Mouse (Mus musculus) WW6 (cell line): ENCODE data around the gene Kdelc2.
A peak's percentile ranks its signal among the peaks of the same experiment; 100 is the strongest.

Experiments
- DNase-seq: peaks from one replicate; pipeline ENCODE4 v3.0.0-alpha.2; 2013; ENCODE audit warnings: low read depth, low spot score

The Kdelc2 gene

DNA sequence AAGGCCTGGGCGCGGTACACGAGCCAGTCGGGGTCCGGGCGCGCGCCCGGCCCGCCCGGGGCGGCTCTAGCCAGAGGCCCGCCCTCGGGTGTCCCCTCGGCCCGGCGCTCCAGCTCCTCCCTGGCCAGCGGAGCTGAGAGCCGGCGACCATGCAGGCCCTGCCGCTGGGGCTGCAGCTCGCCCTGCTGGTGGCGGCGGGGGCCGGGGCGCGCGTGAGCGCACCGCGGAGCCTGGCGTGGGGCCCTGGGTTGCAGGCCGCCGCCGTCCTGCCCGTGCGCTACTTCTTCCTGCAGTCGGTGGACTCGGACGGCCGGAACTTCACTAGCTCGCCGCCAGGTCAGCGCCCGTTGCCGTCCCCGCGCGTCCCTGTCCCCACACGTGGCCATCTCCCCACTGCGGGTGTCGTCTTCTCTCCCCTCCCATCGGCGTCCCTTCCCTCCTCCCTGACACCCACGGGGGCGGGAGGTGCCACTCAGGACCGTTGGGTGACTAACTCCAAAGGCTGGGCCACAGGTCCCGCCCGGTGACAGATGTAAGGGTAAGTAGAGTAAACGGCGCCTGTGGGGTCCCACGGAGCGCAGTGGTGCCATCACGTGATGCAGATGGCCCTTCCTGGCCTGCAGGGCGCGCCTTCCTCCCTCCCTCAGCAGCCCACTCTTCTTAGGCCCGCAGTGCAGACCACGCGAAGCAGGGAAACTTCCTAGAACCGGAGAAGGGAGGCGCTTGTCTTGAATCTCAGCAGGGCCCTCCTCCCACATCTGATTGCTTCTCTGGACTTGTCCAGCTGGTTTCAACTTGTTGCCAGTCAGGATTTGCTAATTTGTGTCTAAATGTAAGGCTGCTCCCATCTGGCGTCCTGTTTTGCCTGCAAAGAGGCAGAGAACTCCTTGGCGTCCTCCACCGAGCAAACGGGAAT lies at the start of gene Kdelc2:
Gene Kdelc2, plus strand, starts transcription at position 75 of the 916 bp plus-strand sequence.
- DNase-seq: peak; percentile 76

DNA sequence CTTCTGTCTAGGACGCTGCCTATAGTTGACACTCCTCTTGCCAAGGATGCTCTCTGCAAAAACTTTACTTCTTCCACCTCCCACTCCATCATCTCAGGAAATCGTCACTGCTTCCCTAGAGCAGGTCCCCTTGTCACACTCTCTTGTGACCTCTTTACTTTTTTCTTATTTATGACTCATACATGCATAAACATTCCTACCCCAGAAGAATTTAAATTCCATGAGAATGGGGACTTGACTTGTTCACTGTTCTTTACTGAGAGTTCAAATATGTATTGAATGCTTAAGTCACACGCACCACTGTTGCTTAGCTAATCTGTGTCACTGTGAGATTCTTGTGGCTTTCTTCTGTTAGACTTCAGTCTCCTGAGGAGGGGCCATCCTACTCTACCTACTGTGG lies 48.7 kb upstream of the Kdelc2 start:
- DNase-seq: no peak

DNA sequence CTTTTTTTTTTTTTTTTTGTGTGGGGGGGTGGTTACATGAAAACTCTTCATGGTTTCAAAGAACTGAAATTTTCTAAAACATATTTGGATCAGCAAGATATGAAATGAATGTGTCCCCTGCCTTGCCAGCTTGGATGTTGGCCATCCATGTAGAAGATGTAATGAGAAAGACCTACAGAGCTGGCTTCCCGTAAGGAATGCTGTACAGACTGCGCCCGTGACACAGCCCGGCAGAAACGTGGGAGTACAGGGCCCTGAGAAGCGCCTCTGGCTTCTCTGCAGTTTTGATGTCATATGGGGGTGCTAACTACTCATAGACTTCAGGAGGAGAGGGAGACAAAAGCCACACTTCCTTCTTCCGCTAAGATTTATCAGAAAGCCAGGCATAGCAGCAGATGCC lies 44.2 kb upstream of the Kdelc2 start:
- no peak for DNase-seq

DNA sequence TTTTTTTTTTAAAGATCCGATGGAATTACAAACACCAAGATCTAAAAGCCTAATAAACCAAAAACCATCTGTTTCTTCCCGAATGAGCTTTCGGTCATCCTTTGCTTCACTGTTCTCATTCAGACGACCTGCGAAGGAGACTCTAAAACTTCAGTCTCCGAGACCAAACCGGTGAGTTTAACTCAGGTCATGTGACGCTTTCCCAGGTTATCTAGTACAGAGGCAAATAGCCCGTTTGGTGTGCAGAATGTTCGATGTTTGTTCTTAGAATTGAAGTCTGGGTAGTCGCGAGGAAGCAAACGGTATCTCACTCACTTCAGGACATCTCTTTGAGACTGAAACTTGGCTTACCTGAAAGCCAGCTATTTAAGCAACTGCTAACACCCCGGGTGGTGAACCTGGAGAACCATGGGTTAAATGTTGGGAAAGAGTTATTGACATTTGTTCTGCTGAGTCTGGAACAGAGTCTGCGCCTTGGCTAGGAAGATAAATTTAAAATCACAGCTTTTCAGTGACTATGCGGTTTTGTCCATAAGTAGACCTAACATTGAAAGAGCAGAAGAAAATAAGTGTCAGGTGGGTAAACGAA lies 43.4 kb upstream of the Kdelc2 start:
- DNase-seq: no peak

DNA sequence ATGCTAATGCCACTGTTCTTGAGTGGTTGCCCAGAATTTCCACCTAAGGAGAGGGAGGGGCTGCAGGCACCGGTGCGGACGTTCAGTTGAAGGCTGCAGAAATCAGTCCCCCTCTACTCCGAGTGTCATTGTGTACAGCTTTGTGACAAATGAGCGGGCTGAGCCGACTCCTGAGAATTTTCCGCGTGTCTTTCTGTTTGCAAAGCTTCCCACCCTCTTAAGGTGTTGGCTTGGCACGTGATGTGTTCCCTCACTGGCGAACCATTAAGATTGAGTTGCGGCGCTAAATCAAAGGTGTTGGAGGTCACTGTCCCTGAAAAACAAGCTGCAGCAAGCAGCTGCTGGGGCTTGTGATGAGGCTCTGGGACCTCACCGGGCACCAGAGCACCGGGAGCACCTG lies 42.9 kb upstream of the Kdelc2 start:
- peak; percentile 24 for DNase-seq

DNA sequence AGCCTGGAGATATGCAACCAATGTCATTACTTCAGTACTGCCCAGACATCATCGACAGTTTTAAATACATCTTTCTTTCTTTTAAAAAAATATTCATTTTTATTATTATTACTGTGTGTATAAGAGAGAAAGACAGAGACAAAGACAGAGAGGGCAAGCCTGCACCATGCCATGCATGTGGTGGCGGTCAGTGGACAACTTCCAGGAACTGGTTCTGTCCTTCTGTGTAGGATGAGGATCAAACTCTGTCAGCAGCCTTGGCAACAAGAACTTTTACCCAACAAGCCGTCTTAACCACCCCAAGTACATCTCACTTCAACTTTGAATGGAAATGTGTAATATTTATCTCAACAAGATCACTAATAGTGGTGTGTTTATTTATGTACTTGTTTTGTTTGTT lies 41.8 kb upstream of the Kdelc2 start:
- DNase-seq: no peak

DNA sequence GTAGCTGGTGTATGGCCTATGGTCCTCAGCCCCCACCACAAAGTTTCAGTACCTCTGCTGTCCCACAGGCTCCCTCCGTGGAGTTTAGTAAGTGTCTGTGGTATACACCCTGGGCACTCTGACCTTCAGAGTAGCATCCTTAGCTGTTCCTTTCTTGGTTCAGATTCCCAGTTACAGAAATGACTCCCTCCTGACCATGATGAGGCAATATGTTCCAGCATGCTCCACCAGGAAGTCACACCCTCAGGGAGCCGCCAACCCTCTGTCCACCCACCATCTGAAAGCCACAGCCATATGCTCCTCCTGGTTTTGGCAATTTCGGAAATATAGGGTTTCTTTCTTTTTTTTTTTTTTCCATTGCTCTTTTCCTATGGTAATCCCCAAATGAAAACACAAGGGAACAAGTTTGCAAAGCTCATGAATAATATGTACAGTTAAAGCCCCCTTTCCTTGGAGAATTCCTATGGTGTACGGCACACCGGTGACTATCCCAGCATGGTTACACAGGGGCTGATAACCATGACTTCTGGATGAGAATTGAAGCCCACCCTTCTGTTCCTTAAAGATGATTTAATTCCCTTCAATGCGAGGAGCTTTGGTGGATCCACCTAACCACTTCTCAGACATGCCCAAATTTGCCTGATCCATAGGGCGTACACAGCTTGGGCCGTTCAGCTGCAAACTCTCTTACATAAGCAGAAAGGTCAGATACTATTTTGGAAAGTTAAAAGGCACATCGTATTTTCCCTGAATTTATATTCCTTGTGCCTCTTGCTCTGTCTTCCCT lies 39.0 kb upstream of the Kdelc2 start:
- no peak for DNase-seq

DNA sequence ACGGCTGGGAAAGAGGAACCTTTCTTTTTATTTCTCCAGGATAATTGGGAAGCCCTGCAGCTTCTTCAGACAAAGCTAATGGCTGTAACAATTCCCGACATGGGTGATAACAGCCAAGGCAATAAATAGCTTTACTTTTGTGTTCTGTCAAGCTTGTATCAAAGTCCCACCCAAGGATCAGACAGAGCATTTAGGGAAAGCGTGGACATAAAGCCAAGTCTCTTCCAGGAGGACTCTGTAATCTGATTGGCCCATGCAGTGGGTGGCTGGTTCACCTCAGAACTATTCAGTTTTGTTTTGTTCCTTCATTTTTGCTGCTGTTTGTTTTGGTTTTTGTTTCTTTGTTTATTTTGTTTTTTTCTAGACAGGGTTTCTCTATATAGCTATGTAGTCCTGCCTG lies 38.1 kb upstream of the Kdelc2 start:
- DNase-seq: no peak

DNA sequence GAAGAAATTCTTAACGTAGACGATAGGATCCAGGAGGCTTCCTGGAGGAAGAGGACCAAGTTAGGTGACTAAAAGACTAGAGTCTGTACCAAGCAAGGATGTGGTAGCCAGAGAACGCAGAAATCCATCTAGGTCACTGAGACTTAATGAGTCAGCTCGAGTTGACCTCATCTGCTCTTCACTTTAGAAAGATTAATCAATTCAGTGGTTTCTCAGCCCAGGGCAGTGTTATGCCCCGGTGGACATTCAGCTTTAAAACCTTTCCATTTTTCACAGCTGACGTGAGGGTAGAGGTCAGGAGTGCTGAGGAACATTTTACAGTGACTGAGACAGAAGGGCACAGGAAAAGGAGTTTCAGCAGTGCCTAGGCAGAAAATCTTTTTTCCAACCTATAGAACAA lies 37.4 kb upstream of the Kdelc2 start:
- no peak for DNase-seq

DNA sequence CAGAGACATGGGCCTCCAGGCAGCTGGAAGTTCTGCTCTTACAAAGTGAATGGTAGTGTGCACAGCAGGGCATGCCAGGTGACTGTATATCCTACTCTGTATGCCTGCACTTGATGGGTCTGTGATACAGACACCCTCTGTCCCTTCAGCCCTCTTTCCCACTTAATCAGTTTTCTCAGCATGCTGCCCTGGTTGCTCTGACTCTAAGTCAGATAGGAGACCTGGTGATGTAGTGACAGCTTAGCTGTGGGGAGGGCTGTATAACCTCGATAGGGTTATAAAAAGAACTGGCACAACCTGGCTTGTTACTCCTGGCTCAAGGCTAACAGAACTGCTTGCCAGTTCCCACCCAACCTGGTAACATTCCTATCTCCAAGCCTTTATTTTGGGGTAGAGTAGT lies 34.6 kb upstream of the Kdelc2 start:
- no peak for DNase-seq

DNA sequence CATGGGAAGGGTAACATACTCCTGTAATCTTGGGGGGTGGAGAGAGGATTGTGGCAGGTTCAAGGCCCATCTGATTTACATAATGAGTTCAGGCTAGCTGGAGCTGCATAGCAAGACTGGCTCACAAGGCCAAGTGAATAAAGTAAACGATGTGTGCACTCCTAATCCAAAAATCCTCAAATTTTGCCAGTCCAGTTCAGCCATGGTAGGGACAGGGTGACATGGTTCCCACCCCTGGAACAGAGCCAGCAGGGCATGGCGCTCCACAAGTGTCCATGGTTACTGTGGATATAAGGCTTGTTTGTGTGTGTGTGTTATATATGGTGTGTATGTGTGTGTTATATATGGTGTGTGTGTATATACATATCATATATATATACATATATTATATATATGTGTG lies 33.5 kb upstream of the Kdelc2 start:
- DNase-seq: no peak

DNA sequence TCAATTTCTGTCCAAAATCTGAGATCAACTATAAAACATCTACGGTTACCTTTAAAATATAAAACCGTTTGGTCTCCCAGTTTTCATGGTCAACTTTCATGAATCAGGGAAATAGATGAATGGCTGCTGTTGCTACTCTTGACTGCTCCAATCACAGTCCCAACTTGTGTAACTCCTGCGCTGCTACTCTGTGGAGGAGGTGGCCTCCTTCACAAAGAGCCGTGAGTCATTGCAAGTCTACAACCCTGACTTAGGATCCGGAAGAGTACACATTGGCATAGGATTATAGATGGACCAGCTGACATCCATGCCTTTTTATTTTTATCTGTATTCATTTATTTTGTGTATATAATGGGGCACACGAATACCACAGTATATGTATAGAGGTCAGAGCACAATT lies 31.9 kb upstream of the Kdelc2 start:
- no peak for DNase-seq

DNA sequence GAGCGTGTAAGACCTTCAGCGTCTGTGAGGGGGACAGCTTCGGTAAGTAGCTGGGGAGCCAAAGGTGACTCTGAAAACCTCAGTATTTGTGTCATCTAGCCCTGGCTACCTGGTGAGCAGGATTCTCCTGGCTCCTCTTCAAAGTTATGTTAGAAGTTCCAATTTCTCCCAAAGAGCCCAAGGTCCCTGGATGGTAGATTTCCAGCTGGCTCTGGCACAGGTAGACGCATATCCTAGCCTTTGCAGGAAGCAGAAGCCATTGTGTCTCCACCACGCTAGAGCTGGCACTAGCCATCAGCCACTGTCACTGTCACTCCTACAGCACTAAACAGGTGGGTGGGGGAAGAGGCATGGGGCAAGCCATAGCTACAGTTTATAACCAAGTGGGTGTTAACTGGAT lies 30.7 kb upstream of the Kdelc2 start:
- DNase-seq: no peak

DNA sequence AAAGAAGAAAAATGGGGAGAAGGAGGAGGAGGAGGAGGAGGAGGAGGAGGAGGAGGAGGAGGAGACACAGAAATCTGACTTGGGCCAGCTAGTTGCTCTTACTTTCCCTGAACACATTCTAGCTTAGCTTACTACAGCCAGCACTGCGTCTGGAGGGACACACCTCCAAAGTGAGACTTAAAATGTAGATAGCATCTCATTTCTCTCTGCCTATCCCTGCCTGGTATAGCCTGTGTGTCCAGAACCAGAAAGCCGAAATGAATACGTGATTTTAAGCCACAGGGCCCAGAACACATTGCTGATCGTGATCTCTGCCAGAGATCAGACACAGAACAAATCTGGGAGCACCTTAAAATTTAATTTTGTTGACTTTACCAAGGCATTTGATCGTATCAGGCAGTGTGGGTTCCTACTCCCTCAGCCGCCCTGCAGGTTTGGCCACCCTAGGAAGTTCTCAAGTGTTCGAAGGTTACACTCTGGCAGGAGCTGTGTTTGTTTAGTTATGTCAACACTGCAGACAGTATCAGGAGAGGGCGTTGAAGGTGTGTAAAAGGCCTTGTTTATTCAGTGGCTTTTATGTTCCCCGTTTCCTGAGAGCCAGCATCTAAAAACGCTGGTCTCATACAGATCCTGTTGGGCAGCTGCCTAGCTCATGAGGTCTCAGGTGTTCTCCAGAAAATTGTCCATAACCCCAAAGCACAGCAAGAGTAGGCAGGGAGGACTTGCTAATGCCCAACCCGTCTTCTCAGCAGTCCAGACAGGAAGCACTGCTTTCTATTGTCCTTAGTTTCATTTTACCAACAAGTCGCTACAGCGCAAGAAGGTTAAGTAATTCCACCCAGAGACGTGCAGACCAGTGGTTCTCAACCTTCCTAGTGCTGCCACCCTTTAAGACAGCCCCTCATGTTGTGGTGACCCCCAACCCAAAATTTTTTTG lies 27.3 kb upstream of the Kdelc2 start:
- no peak for DNase-seq

DNA sequence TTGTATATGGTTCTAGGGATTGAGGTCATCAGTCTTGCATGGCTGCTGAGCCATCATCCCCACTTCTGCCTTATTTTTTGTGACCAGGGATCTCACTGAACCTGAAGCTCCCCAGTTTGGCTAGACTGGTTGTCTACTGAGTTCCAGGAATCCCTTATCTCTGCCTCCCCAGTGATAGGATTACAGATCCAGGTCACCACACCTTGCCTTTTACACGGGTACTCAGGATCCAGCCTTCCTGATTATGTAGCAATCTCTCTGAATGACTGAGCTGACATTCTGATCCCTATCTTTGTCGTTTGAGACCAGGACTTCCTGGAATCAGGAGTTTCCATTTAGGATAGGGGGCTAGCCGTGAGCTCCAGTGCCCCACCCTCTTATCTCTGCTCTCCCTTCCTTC lies 12.5 kb upstream of the Kdelc2 start:
- no peak for DNase-seq

DNA sequence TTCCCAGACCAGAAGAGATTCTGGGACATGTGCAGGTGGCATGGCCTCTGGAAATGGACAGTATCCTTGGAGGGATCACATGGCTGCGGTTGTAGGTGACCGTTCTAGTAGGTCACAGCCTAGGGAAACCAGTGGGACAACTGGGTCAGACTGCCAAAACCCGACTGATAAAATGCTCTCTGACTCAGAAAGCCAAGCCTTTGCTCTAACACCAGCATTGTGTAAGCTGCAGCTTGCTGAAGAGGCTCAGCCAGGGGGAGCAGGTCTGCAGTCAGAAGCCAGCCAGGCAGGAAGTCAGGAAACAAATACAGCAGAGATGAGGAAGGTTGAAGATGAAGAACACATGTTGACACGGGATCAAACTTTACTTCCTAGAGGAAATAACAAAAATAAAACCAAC lies 7.9 kb upstream of the Kdelc2 start:
- no peak for DNase-seq

DNA sequence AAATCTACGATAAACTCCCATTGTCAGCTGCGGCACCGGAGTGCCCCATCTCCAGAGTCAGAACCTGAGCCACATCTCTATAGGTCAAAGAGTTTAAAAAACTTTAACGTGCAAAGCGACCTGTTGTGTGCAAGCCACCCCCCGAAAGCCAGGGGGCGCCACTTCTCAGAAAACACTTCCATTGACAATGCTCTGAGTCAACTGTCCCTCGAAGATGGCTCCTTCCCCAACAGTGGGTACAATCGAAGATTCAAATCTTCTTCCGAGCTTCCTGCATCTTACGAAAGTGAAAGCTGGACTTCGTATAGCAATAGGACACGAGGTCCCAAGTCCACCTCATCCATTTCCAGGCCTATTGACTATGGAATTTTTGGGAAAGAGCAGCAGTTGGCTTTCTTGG lies 7.0 kb upstream of the Kdelc2 start:
- DNase-seq: no peak

DNA sequence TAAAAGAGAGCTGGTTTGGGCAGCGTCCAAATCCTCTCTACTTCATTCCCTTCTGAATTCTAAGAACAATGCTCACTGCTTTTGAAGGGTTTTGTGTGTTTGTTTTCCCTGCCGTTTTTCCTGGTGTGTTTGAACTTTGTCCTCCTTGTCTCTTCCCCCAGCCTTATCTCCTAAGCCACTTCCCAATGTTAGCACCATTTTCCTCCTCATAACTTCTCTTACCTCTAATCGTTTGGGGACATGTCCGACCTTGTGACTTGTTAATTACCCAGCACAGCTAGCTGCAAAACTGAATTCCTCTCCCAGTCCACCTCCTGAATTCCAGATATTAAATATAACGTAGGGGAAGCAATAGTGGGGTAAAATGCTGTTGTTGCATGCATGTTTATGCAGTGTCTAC lies 6.2 kb upstream of the Kdelc2 start:
- DNase-seq: no peak

DNA sequence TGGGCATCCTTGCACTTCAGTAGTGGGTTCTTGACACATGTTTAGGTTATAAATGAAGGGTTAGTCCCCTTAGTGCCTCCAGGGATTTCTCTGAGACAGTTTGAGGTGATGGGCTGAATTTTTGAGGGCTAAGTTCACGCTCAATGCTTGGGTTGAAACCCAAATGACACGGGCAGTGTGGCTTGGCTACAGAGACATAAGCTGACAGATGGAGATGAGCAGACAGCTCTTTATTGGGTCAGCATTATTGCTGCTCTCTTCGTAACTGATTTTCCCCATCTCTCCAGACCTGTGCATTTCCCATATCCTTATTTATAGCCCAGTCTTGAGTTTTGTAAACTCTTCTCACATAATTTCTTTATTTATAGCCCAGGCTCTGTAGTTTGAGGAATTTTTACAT lies 5.7 kb upstream of the Kdelc2 start:
- no peak for DNase-seq

DNA sequence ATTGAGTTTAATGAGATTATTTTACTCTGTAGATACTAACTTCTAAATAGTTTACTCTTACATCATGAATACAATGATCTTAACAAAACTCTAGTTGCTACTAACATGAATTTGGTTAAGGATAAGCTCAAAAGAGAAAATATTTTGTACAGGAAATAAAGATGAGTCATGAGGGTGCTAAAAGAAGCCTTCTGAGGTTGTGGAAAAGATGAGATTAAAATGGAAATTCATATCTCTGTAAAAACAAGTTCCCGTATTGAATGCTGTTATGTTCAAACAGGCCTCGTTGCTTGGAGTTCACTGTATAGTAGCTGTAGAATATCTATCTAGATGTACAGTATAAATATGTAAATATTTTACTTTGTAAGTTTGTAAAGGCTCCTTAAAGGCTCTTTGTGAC lies 3.2 kb upstream of the Kdelc2 start:
- no peak for DNase-seq

DNA sequence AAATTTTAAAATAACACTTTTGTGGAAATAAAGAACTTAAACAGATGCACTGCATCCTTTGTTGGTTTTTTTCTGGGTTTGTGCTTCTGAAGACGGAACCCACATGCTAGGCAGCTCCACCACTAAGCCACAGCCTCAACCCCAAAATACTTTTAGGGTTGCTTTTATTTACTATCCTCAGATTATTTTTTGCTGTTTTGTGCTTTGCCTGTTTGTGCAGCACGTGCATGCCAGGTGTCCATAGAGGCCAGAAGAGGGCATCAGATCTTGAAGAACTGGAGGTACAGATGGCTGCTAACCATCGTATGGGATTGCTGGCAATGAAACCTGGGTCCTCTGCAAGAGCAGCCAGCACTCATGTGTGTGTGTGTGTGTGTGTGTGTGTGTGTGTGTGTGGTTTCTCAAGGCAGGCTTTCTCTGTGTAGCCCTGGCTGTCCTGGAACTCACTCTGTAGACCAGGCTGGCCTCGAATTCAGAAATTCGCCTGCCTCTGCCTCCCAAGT lies 2.7 kb upstream of the Kdelc2 start:
- DNase-seq: no peak
